Mouse (Mus musculus) limb, embryonic 13.5 days (tissue): ENCODE measurements around the gene Ptpn14. TPM values are rescaled to one million over a fixed set of nuclear protein-coding genes. Genes with fewer than 3 reads are reported as not detected.

ENCODE experiments used
- ATAC-seq: fragments of 200-750 bp; cut with Nextera tagmentation; 2 replicates; pipeline ENCODE4 v1.8.0; 2017; ENCODE audit warnings: low read depth, moderate number of reproducible peaks, moderate TSS enrichment; ENCODE audit not compliant: low FRiP score
- H3K27ac ChIP-seq: fragments of 300-500 bp; sonication (generic); 2 replicates; pipeline ENCODE4 v1.5.1; 2015; ENCODE audit warnings: inconsistent platforms, mild to moderate bottlenecking, moderate library complexity
- H3K27me3 ChIP-seq: fragments of 300-500 bp; sonication (generic); 2 replicates; pipeline ENCODE4 v1.6.1; 2015; ENCODE audit warnings: mild to moderate bottlenecking, inconsistent platforms
- H3K36me3 ChIP-seq: fragments of 300-500 bp; sonication (generic); 2 replicates; pipeline ENCODE4 v1.6.1; 2015; ENCODE audit warnings: inconsistent platforms, mild to moderate bottlenecking, moderate library complexity
- H3K4me1 ChIP-seq: fragments of 300-500 bp; sonication (generic); 2 replicates; pipeline ENCODE4 v1.6.1; 2015; ENCODE audit warnings: inconsistent platforms
- H3K4me2 ChIP-seq: fragments of 300-500 bp; sonication (generic); replicated peaks from 2 replicates; pipeline ENCODE4 v1.6.1; 2015; ENCODE audit warnings: inconsistent platforms, mild to moderate bottlenecking, moderate library complexity
- H3K4me3 ChIP-seq: fragments of 300-500 bp; sonication (generic); 2 replicates; pipeline ENCODE4 v1.5.1; 2015; ENCODE audit warnings: moderate library complexity, mild to moderate bottlenecking, inconsistent platforms
- H3K9ac ChIP-seq: fragments of 300-500 bp; sonication (generic); 2 replicates; pipeline ENCODE4 v1.6.1; 2015; ENCODE audit warnings: mild to moderate bottlenecking, inconsistent platforms
- H3K9me3 ChIP-seq: fragments of 300-500 bp; sonication (generic); 2 replicates; pipeline ENCODE4 v1.6.1; 2016; ENCODE audit warnings: inconsistent platforms
- WGBS: fragments of 180-500 bp; shearing (Covaris S2); methylation state at CpG from one replicate; pipeline ENCODE4 v1.1.7; 2015; 5-methylcytosine and 5-hydroxymethylcytosine counted together
- polyA plus RNA-seq: library from polyadenylated mRNA; unstranded; fragments of >200 nt; fragmentation: Nextera tagmentation; extraction: Ambion mirVana; gene quantifications from 2 replicates; pipeline ENCODE4 v1.2.1, GENCODE M21; 2015

Gene Ptpn14
- polyA plus RNA-seq, 1 experiment from 2014 or later: 11.1 TPM

- Histone ChIP-seq H3K4me2 (peak overlapping the region; percentile 95), H3K4me1 (peaks cover 39% of the 10 kb centered on the region), H3K4me3 (peak overlapping the region; percentile 78), H3K36me3 (no peaks in the 10 kb centered on the region), H3K9ac (peak overlapping the region; percentile 86), H3K27me3 (0 out of 2 replicates have a peak, but pooled peaks cover 5% of the 10 kb centered on the region), H3K9me3 (no peaks in the 10 kb centered on the region), H3K27ac (no peak overlapping the region; the same call in 1 of the 2 replicates)
- ATAC-seq: no peak; the same call in 1 of the 2 replicates
- WGBS: 1% methylated on average over 4 of the region's 4 CpGs
Measured at GRCm38 (mm10) chr1:189921568-189921817, 193.4 kb downstream of the Ptpn14 start.

GRCm38 (mm10) chr1:189921818-189922592, 193.9 kb downstream of the Ptpn14 start, which contains the start of gene Smyd2:
Gene Smyd2, minus strand, starts transcription at chr1:189922363.
- H3K9me3 ChIP-seq: no peaks in the 10 kb centered on the region
- ATAC-seq: peak; percentile 88
- H3K4me2 ChIP-seq: peak within 1 kb of the TSS; percentile 95
- 0 out of 2 replicates have a peak, but pooled peaks cover 5% of the 10 kb centered on the region for H3K27me3 ChIP-seq
- under 1% methylated on average over 66 of the region's 90 CpGs for WGBS
- no peaks in the 10 kb centered on the region for H3K36me3 ChIP-seq
- H3K9ac ChIP-seq: peak within 1 kb of the TSS; percentile 86
- H3K27ac ChIP-seq: peak within 1 kb of the TSS; percentile 70; the same call in 1 of the 2 replicates
- H3K4me1 ChIP-seq: peaks cover 35% of the 10 kb centered on the region
- peak within 1 kb of the TSS; percentile 78 for H3K4me3 ChIP-seq

DNA sequence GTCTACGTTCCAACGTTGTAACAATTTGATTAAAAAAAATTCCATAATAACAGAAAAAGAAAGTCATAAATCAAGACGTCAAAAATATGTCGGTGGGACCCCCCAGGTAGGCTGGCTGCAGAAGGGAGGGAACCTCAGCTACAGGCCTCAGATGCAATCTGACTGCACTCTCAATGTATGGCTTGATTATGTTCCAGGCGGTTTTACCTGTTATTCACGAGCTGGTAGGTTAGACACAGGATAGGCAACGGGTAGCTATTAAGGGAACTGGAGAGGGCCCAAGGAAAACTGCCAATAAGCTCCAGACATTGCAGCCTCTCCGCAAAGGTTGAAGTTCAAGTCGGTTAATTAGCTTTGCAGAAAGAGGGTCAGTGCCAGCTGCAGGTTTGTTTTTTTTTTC, 194.7 kb downstream of the Ptpn14 start:
- Histone ChIP-seq H3K4me2 (peak overlapping the region; percentile 95), H3K4me1 (peaks cover 31% of the 10 kb centered on the region), H3K9ac (peak overlapping the region; percentile 86), H3K36me3 (no peaks in the 10 kb centered on the region), H3K27ac (peak overlapping the region; percentile 70; the same call in 1 of the 2 replicates), H3K27me3 (0 out of 2 replicates have a peak, but pooled peaks cover 5% of the 10 kb centered on the region), H3K4me3 (peak overlapping the region; percentile 78), H3K9me3 (no peaks in the 10 kb centered on the region)
- ATAC-seq: peak; percentile 26; the same call in 1 of the 2 replicates
- 7% methylated on average over 9 of the region's 9 CpGs for WGBS

GRCm38 (mm10) chr1:189923157-189923556, 195.1 kb downstream of the Ptpn14 start:
- Histone ChIP-seq H3K9ac (no peak overlapping the region), H3K4me2 (peak overlapping the region; percentile 95), H3K36me3 (no peaks in the 10 kb centered on the region), H3K4me1 (peaks cover 29% of the 10 kb centered on the region), H3K27me3 (0 out of 2 replicates have a peak, but pooled peaks cover 5% of the 10 kb centered on the region), H3K9me3 (no peaks in the 10 kb centered on the region), H3K4me3 (peak overlapping the region; percentile 78; the same call in 1 of the 2 replicates), H3K27ac (no peak overlapping the region)
- no peak for ATAC-seq
- WGBS: 69% methylated on average over 4 of the region's 4 CpGs

DNA sequence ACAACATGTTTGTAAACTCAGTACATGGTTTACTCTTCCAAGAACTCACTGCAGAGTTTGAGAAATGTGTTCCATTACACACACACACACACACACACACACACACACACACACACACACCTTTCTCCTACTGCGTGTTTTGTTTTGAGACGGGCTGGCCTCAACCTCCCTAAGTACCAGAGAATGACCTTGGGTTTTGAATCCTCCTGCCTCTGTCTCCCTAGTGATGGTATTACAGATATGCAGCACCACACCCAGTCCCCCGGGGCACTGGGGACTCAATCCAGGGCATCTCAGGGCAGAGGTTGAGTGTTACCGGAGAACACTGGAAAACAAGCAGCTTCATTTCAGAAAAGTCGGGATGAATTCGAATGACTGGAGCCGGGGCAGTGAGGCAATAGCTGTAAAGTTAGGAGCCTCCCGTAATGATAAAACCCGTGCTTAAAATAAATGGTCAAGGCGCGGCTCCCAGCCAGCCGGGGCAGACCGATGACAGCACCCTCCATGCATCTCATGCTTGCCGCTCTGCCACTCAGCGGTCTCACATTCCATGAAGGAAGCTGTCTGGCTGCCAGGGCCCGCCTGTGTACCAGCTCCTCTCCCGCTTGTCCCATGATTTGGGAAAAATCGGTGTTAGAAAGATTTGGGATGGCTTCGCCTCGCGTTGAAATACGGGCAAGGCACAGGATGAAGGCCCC, 196.0 kb downstream of the Ptpn14 start:
- H3K27ac ChIP-seq: no peak overlapping the region
- peaks cover 29% of the 10 kb centered on the region for H3K4me1 ChIP-seq
- no peak overlapping the region for H3K4me2 ChIP-seq
- ATAC-seq: no peak
- H3K36me3 ChIP-seq: no peaks in the 10 kb centered on the region
- no peak overlapping the region for H3K9ac ChIP-seq
- no peak overlapping the region for H3K4me3 ChIP-seq
- 76% methylated on average over 22 of the region's 22 CpGs for WGBS
- no peaks in the 10 kb centered on the region for H3K9me3 ChIP-seq
- 0 out of 2 replicates have a peak, but pooled peaks cover 5% of the 10 kb centered on the region for H3K27me3 ChIP-seq

- no peak overlapping the region for H3K9ac ChIP-seq
- no peak overlapping the region for H3K4me3 ChIP-seq
- 0 out of 2 replicates have a peak, but pooled peaks cover 5% of the 10 kb centered on the region for H3K27me3 ChIP-seq
- WGBS: 65% methylated on average over 8 of the region's 8 CpGs
- H3K4me2 ChIP-seq: no peak overlapping the region
- H3K36me3 ChIP-seq: no peaks in the 10 kb centered on the region
- peaks cover 17% of the 10 kb centered on the region for H3K4me1 ChIP-seq
- no peak for ATAC-seq
- H3K27ac ChIP-seq: no peak overlapping the region
- no peaks in the 10 kb centered on the region for H3K9me3 ChIP-seq
Measured at GRCm38 (mm10) chr1:189926279-189926678, 198.2 kb downstream of the Ptpn14 start.

Other genes starting within 250 kb of the Ptpn14 start
- gene Cenpf, start 40.2 kb upstream of the Ptpn14 start, polyA plus RNA-seq: 88.0 and 92.3 TPM in 2 replicates
- 87.3 and 92.9 TPM in 2 replicates for gene Smyd2, start 194.1 kb downstream of the Ptpn14 start, polyA plus RNA-seq